Mouse (Mus musculus) brain, embryonic 14.5 days (tissue): ENCODE results near the gene Foxn1.

Experiments used
- CTCF ChIP-seq: fragments of 200-500 bp; IDR thresholded peaks from 2 replicates; pipeline ENCODE4 v1.5.1; 2012; ENCODE audit warnings: inconsistent platforms, mild to moderate bottlenecking, moderate library complexity, borderline replicate concordance; ENCODE audit not compliant: insufficient read depth, insufficient read length; ENCODE audit errors: extremely low read depth
- POLR2A ChIP-seq: fragments of 200-500 bp; IDR thresholded peaks from 2 replicates; pipeline ENCODE4 v1.6.1; 2012; ENCODE audit warnings: mild to moderate bottlenecking, inconsistent platforms, borderline replicate concordance; ENCODE audit not compliant: poor library complexity, insufficient read depth, insufficient read length, severe bottlenecking; ENCODE audit errors: extremely low read depth

DNA sequence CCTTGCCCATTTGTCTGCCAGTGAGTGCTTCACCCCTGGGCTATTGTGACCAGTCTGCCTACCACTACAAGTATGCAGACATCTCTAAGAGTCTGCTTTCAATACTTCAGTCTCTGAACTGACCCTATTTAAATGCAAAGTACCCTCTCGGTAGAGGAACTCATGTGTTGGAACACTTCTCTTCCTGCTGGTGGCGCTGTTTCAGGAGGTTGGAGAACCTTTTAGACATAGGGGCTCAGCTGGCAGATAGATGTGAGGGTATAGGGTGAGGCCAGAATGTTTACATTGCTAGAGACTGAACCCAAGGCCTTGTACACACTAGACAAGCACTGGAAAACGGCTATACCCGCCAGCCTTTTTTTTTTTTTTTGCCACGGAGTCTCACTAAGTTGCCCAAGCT, 42.0 kb upstream of the Foxn1 start:
- TF ChIP-seq CTCF: no peak
- TF ChIP-seq POLR2A: no peak
